Mouse (Mus musculus) midbrain, embryonic 16.5 days (tissue): ENCODE measurements around the gene Thy1. TPM values are rescaled to one million over a fixed set of nuclear protein-coding genes. Genes with fewer than 3 reads are reported as not detected.
A peak's percentile ranks its signal among the peaks of the same experiment; 100 is the strongest.

ENCODE experiments used
- ATAC-seq: fragments of 200-750 bp; cut with Nextera tagmentation; 2 replicates; pipeline ENCODE4 v1.8.0; 2017; ENCODE audit warnings: moderate TSS enrichment
- H3K27ac ChIP-seq: fragments of 300-500 bp; sonication (generic); 2 replicates; pipeline ENCODE4 v1.5.1; 2014; ENCODE audit warnings: mild to moderate bottlenecking, low read length, mixed read lengths
- H3K27me3 ChIP-seq: fragments of 300-500 bp; sonication (generic); 2 replicates; pipeline ENCODE4 v1.6.1; 2014; ENCODE audit warnings: low read depth, low read length, mixed read lengths; ENCODE audit not compliant: control insufficient read depth, insufficient read depth
- H3K36me3 ChIP-seq: fragments of 300-500 bp; sonication (generic); 2 replicates; pipeline ENCODE4 v1.6.1; 2014; ENCODE audit warnings: mild to moderate bottlenecking, low read length, moderate library complexity, mixed read lengths; ENCODE audit not compliant: control insufficient read depth, insufficient read depth
- H3K4me1 ChIP-seq: fragments of 300-500 bp; sonication (generic); 2 replicates; pipeline ENCODE4 v1.6.1; 2014; ENCODE audit warnings: mild to moderate bottlenecking, low read length, mixed read lengths; ENCODE audit not compliant: control insufficient read depth, insufficient read depth
- H3K4me2 ChIP-seq: fragments of 300-500 bp; sonication (generic); 2 replicates; pipeline ENCODE4 v1.6.1; 2014; ENCODE audit warnings: mild to moderate bottlenecking, low read length, mixed read lengths
- H3K4me3 ChIP-seq: fragments of 300-500 bp; sonication (generic); 2 replicates; pipeline ENCODE4 v1.5.1; 2014; ENCODE audit warnings: low read depth, mild to moderate bottlenecking, low read length, moderate library complexity, mixed read lengths
- H3K9ac ChIP-seq: fragments of 300-500 bp; sonication (generic); 2 replicates; pipeline ENCODE4 v1.6.1; 2014; ENCODE audit warnings: low read depth, low read length, mixed read lengths
- H3K9me3 ChIP-seq: fragments of 300-500 bp; sonication (generic); replicated peaks from 2 replicates; pipeline ENCODE4 v1.6.1; 2014; ENCODE audit warnings: mild to moderate bottlenecking, low read length, mixed read lengths; ENCODE audit not compliant: control insufficient read depth, poor library complexity, severe bottlenecking
- WGBS: fragments of 180-500 bp; shearing (Covaris S2); extraction: QIAGEN DNeasy Blood & Tissue Kit; methylation state at CpG from one replicate; pipeline ENCODE4 v1.1.7; 2014; 5-methylcytosine and 5-hydroxymethylcytosine counted together
- polyA plus RNA-seq: library from polyadenylated mRNA; unstranded; fragments of >200 nt; fragmentation: Nextera tagmentation; extraction: Ambion mirVana; gene quantifications from 2 replicates; pipeline ENCODE4 v1.2.1, GENCODE M21; 2015

Thy1 gene
- polyA plus RNA-seq, 1 experiment from 2014 or later, result 6.4 TPM

GRCm38 (mm10) chr9:44043708-44044425, 683 bp downstream of the Thy1 start:
- peaks cover 16% of the 10 kb centered on the region for H3K27me3 ChIP-seq
- H3K4me3 ChIP-seq, result peak overlapping the region; percentile 43
- H3K9ac ChIP-seq, result peak overlapping the region; percentile 42
- 4% methylated on average over 22 of the region's 23 CpGs for WGBS
- peak; percentile 34; the same call in 1 of the 2 replicates for ATAC-seq
- H3K36me3 ChIP-seq, result no peaks in the 10 kb centered on the region
- peak overlapping the region; percentile 62 for H3K4me2 ChIP-seq
- H3K4me1 ChIP-seq, result peaks cover 16% of the 10 kb centered on the region; the same call in 1 of the 2 replicates
- H3K27ac ChIP-seq, result no peak overlapping the region
- H3K9me3 ChIP-seq, result no peaks in the 10 kb centered on the region

- Histone ChIP-seq H3K4me1 (peaks cover 16% of the 10 kb centered on the region; the same call in 1 of the 2 replicates), H3K27me3 (peaks cover 16% of the 10 kb centered on the region), H3K4me3 (peak overlapping the region; percentile 43; the same call in 1 of the 2 replicates), H3K36me3 (no peaks in the 10 kb centered on the region), H3K27ac (no peak overlapping the region), H3K9ac (no peak overlapping the region), H3K4me2 (peak overlapping the region; percentile 62), H3K9me3 (no peaks in the 10 kb centered on the region)
- ATAC-seq, result no peak
- 40% methylated on average over 14 of the region's 14 CpGs for WGBS
These were observed 1.4 kb downstream of the Thy1 start for GRCm38 (mm10) chr9:44044426-44045157.

- 71% methylated on average over 3 of the region's 3 CpGs for WGBS
- no peaks in the 10 kb centered on the region for H3K36me3 ChIP-seq
- no peak for ATAC-seq
- H3K4me1 ChIP-seq, result peaks cover 16% of the 10 kb centered on the region; the same call in 1 of the 2 replicates
- peaks cover 16% of the 10 kb centered on the region for H3K27me3 ChIP-seq
- no peak overlapping the region for H3K27ac ChIP-seq
- no peak overlapping the region for H3K9ac ChIP-seq
- no peak overlapping the region for H3K4me3 ChIP-seq
- H3K4me2 ChIP-seq, result no peak overlapping the region
- no peaks in the 10 kb centered on the region for H3K9me3 ChIP-seq
These were observed 2.1 kb downstream of the Thy1 start for GRCm38 (mm10) chr9:44045158-44045883.

- no peak overlapping the region for H3K9ac ChIP-seq
- no peak overlapping the region for H3K27ac ChIP-seq
- peaks cover 16% of the 10 kb centered on the region; the same call in 1 of the 2 replicates for H3K4me1 ChIP-seq
- peaks cover 16% of the 10 kb centered on the region for H3K27me3 ChIP-seq
- H3K9me3 ChIP-seq, result no peaks in the 10 kb centered on the region
- no peak for ATAC-seq
- 86% methylated on average over 5 of the region's 5 CpGs for WGBS
- no peak overlapping the region for H3K4me3 ChIP-seq
- H3K36me3 ChIP-seq, result no peaks in the 10 kb centered on the region
- no peak overlapping the region for H3K4me2 ChIP-seq
These were observed 2.7 kb downstream of the Thy1 start for GRCm38 (mm10) chr9:44045884-44046272.

GRCm38 (mm10) chr9:44046426-44046825, 3.2 kb downstream of the Thy1 start:
- Histone ChIP-seq H3K4me2 (no peak overlapping the region), H3K36me3 (no peaks in the 10 kb centered on the region), H3K27me3 (peaks cover 16% of the 10 kb centered on the region), H3K9me3 (no peaks in the 10 kb centered on the region), H3K4me3 (no peak overlapping the region), H3K27ac (no peak overlapping the region), H3K4me1 (peaks cover 16% of the 10 kb centered on the region; the same call in 1 of the 2 replicates), H3K9ac (no peak overlapping the region)
- 89% methylated on average over 12 of the region's 12 CpGs for WGBS
- no peak for ATAC-seq

- WGBS, result 59% methylated on average over 6 of the region's 6 CpGs
- Histone ChIP-seq H3K4me1 (peaks cover 16% of the 10 kb centered on the region; the same call in 1 of the 2 replicates), H3K4me2 (no peak overlapping the region), H3K27ac (no peak overlapping the region), H3K36me3 (no peaks in the 10 kb centered on the region), H3K27me3 (peaks cover 16% of the 10 kb centered on the region), H3K4me3 (no peak overlapping the region), H3K9me3 (no peaks in the 10 kb centered on the region), H3K9ac (no peak overlapping the region)
- ATAC-seq, result no peak
These were observed 3.9 kb downstream of the Thy1 start for GRCm38 (mm10) chr9:44047071-44047470.

- ATAC-seq, result no peak
- 82% methylated on average over 14 of the region's 14 CpGs for WGBS
- no peak overlapping the region for H3K27ac ChIP-seq
These were observed 4.6 kb downstream of the Thy1 start for GRCm38 (mm10) chr9:44047571-44048490.

More at GRCm38 (mm10) chr9:44047571-44048490, 4.6 kb downstream of the Thy1 start:
- Histone ChIP-seq H3K36me3 (no peaks in the 10 kb centered on the region), H3K9me3 (no peaks in the 10 kb centered on the region), H3K4me1 (peaks cover 15% of the 10 kb centered on the region; the same call in 1 of the 2 replicates), H3K4me2 (no peak overlapping the region), H3K27me3 (peaks cover 16% of the 10 kb centered on the region), H3K4me3 (no peak overlapping the region), H3K9ac (no peak overlapping the region)
